Mouse (Mus musculus) C2C12 (cell line): ENCODE data around the gene Il23a. TPM values are rescaled to one million over a fixed set of nuclear protein-coding genes. Genes with fewer than 3 reads are reported as not detected.
A peak's percentile ranks its signal among the peaks of the same experiment; 100 is the strongest.
"Not testable (repeated sequence)": the region's sequence is repeated elsewhere in the genome, so short reads cannot be mapped to it uniquely, and the experiment has no call there.

Experiments
- H3K27me3 ChIP-seq: one replicate; pipeline ENCODE4 v1.6.1; 2011; ENCODE audit not compliant: control insufficient read depth, insufficient read depth, insufficient read length
- H3K36me3 ChIP-seq: one replicate; pipeline ENCODE4 v1.6.1; 2011; ENCODE audit not compliant: control insufficient read depth, insufficient read depth
- H3K4me3 ChIP-seq: one replicate; pipeline ENCODE4 v1.5.1; 2011; ENCODE audit warnings: mild to moderate bottlenecking, control low read depth; ENCODE audit not compliant: poor library complexity, insufficient read depth, severe bottlenecking
- H3K79me2 ChIP-seq: one replicate; pipeline ENCODE4 v1.6.1; 2011; ENCODE audit not compliant: control insufficient read depth, insufficient read depth
- H3K79me3 ChIP-seq: one replicate; pipeline ENCODE4 v1.6.1; 2011; ENCODE audit warnings: low read depth, control low read depth
- H3ac ChIP-seq: one replicate; pipeline ENCODE3; 2011; ENCODE audit warnings: low read depth; ENCODE audit not compliant: control insufficient read depth, insufficient read length
- CEBPB ChIP-seq: IDR thresholded peaks from one replicate; pipeline ENCODE4 v1.6.1; 2011; ENCODE audit warnings: low read depth, mild to moderate bottlenecking, control low read depth, moderate library complexity
- CTCF ChIP-seq: IDR thresholded peaks from one replicate; pipeline ENCODE4 v1.5.1; 2011; ENCODE audit not compliant: control insufficient read depth, insufficient read depth, insufficient read length
- FOSL1 ChIP-seq: IDR thresholded peaks from one replicate; pipeline ENCODE4 v1.8.0; 2011; ENCODE audit warnings: mild to moderate bottlenecking, low read length; ENCODE audit not compliant: poor library complexity, insufficient read depth, severe bottlenecking
- MAX ChIP-seq: IDR thresholded peaks from one replicate; pipeline ENCODE4 v1.6.1; 2011; ENCODE audit warnings: mild to moderate bottlenecking, control low read depth
- MYOD1 ChIP-seq: IDR thresholded peaks from one replicate; pipeline ENCODE4 v1.6.1; 2011; ENCODE audit warnings: low read depth; ENCODE audit not compliant: control insufficient read depth, insufficient read length
- MYOG ChIP-seq: IDR thresholded peaks from one replicate; pipeline ENCODE4 v1.6.1; 2011; ENCODE audit not compliant: control insufficient read depth, insufficient read length; ENCODE audit errors: extremely low read depth
- USF1 ChIP-seq: IDR thresholded peaks from one replicate; pipeline ENCODE4 v1.6.1; 2011; ENCODE audit warnings: low read depth, mild to moderate bottlenecking, control low read depth, moderate library complexity
- polyA plus RNA-seq: library from polyadenylated mRNA; unstranded; fragments of >200 nt; fragmentation: generic; extraction: Trizol; gene quantifications from one replicate; pipeline ENCODE4 v1.2.1, GENCODE M21; 2012; ENCODE audit warnings: missing spikeins

Il23a gene
- polyA plus RNA-seq, 1 experiment, result not detected

GRCm38 (mm10) chr10:128283604-128284579 lies 14.7 kb downstream of the Il23a start:
- Histone ChIP-seq H3K4me3 (peak overlapping the region; percentile 6), H3K79me2 (no peaks in the 10 kb centered on the region), H3K79me3 (no peaks in the 10 kb centered on the region), H3ac (no peak overlapping the region), H3K36me3 (peaks cover 26% of the 10 kb centered on the region), H3K27me3 (no peaks in the 10 kb centered on the region)
- no peak for TF ChIP-seq MYOG
- TF ChIP-seq CTCF, result no peak

GRCm38 (mm10) chr10:128282886-128283450 lies 15.6 kb downstream of the Il23a start:
- Histone ChIP-seq H3K79me3 (no peaks in the 10 kb centered on the region), H3K79me2 (no peaks in the 10 kb centered on the region), H3K27me3 (no peaks in the 10 kb centered on the region), H3K36me3 (peaks cover 26% of the 10 kb centered on the region), H3K4me3 (no peak overlapping the region), H3ac (no peak overlapping the region)
- TF ChIP-seq MAX (no peak), CTCF (no peak), MYOD1 (no peak), USF1 (no peak), MYOG (no peak), CEBPB (no peak), FOSL1 (no peak)

- no peaks in the 10 kb centered on the region for H3K27me3 ChIP-seq
- H3ac ChIP-seq, result no peak overlapping the region
- H3K4me3 ChIP-seq, result no peak overlapping the region
- no peaks in the 10 kb centered on the region for H3K79me3 ChIP-seq
- peaks cover 26% of the 10 kb centered on the region for H3K36me3 ChIP-seq
- no peaks in the 10 kb centered on the region for H3K79me2 ChIP-seq
- TF ChIP-seq FOSL1 (no peak), CEBPB (no peak)
Observed at GRCm38 (mm10) chr10:128281682-128282081, 16.9 kb downstream of the Il23a start.

GRCm38 (mm10) chr10:128280943-128281342 lies 17.6 kb downstream of the Il23a start:
- no peak for TF ChIP-seq FOSL1
- no peak for TF ChIP-seq USF1
- TF ChIP-seq CTCF, result no peak
- TF ChIP-seq CEBPB, result no peak
- TF ChIP-seq MYOD1, result no peak
- no peak for TF ChIP-seq MAX
- TF ChIP-seq MYOG, result no peak
- Histone ChIP-seq H3K79me2 (no peaks in the 10 kb centered on the region), H3K36me3 (peaks cover 21% of the 10 kb centered on the region), H3ac (no peak overlapping the region), H3K4me3 (no peak overlapping the region), H3K79me3 (no peaks in the 10 kb centered on the region), H3K27me3 (no peaks in the 10 kb centered on the region)

- no peak overlapping the region for H3ac ChIP-seq
- TF ChIP-seq CEBPB, result no peak
- TF ChIP-seq FOSL1, result no peak
- no peak for TF ChIP-seq MYOD1
- TF ChIP-seq CTCF, result no peak
- no peak for TF ChIP-seq MYOG
- no peak for TF ChIP-seq USF1
- no peak for TF ChIP-seq MAX
- H3K27me3 ChIP-seq, result no peaks in the 10 kb centered on the region
- no peak overlapping the region for H3K4me3 ChIP-seq
- no peaks in the 10 kb centered on the region for H3K79me2 ChIP-seq
- peaks cover 12% of the 10 kb centered on the region for H3K36me3 ChIP-seq
- H3K79me3 ChIP-seq, result no peaks in the 10 kb centered on the region
Observed at GRCm38 (mm10) chr10:128278158-128278557, 20.4 kb downstream of the Il23a start.

GRCm38 (mm10) chr10:128275374-128275773 lies 23.2 kb downstream of the Il23a start:
- H3K27me3 ChIP-seq, H3ac ChIP-seq, H3K79me3 ChIP-seq, H3K4me3 ChIP-seq, H3K79me2 ChIP-seq, H3K36me3 ChIP-seq: not testable (repeated sequence)

GRCm38 (mm10) chr10:128272819-128273439 lies 25.6 kb downstream of the Il23a start:
- H3K4me3 ChIP-seq, H3ac ChIP-seq, H3K79me2 ChIP-seq, H3K79me3 ChIP-seq, H3K27me3 ChIP-seq, H3K36me3 ChIP-seq: not testable (repeated sequence)
